Mouse (Mus musculus): ENCODE measurements around the gene 1300017J02Rik. TPM values are rescaled to one million over a fixed set of nuclear protein-coding genes. Genes with fewer than 3 reads are reported as not detected.

Gene 1300017J02Rik
- polyA plus RNA-seq, 1 experiment from 2014 or later, result 1.8 TPM

GRCm38 (mm10) chr9:103252906-103253305 is 52.0 kb downstream of the 1300017J02Rik start:
- Histone ChIP-seq H3K4me1 (no peaks in the 10 kb centered on the region), H3K9me3 (replicated peaks) (no peaks in the 10 kb centered on the region), H3K36me3 (ENCODE audit: poor library complexity, severe bottlenecking) (no peaks in the 10 kb centered on the region), H3K27ac (no peak overlapping the region), H3K4me2 (no peak overlapping the region), H3K27me3 (no peaks in the 10 kb centered on the region), H3K9ac (no peak overlapping the region), H3K4me3 (no peak overlapping the region)
- WGBS, result 77% methylated on average over 5 of the region's 5 CpGs
- no peak for ATAC-seq

- no peaks in the 10 kb centered on the region for H3K27me3 ChIP-seq
- H3K36me3 ChIP-seq (ENCODE audit: poor library complexity, severe bottlenecking), result no peaks in the 10 kb centered on the region
- no peak for ATAC-seq
- no peak overlapping the region for H3K4me3 ChIP-seq
- H3K4me1 ChIP-seq, result no peaks in the 10 kb centered on the region
- no peak overlapping the region for H3K9ac ChIP-seq
- H3K9me3 ChIP-seq (replicated peaks), result no peaks in the 10 kb centered on the region
- H3K4me2 ChIP-seq, result no peak overlapping the region
- 67% methylated on average over 4 of the region's 4 CpGs for WGBS
- no peak overlapping the region for H3K27ac ChIP-seq
Observed at GRCm38 (mm10) chr9:103248618-103249017, 56.3 kb downstream of the 1300017J02Rik start.

GRCm38 (mm10) chr9:103246526-103247168 is 58.2 kb downstream of the 1300017J02Rik start:
- Histone ChIP-seq H3K9me3 (replicated peaks) (no peaks in the 10 kb centered on the region), H3K27ac (no peak overlapping the region), H3K36me3 (ENCODE audit: poor library complexity, severe bottlenecking) (no peaks in the 10 kb centered on the region), H3K4me3 (no peak overlapping the region), H3K9ac (no peak overlapping the region), H3K27me3 (no peaks in the 10 kb centered on the region), H3K4me2 (no peak overlapping the region), H3K4me1 (no peaks in the 10 kb centered on the region)
- WGBS, result 87% methylated on average over 8 of the region's 8 CpGs
- no peak for ATAC-seq

- H3K9ac ChIP-seq, result no peak overlapping the region
- H3K36me3 ChIP-seq (ENCODE audit: poor library complexity, severe bottlenecking), result no peaks in the 10 kb centered on the region
- 93% methylated on average over 4 of the region's 4 CpGs for WGBS
- no peaks in the 10 kb centered on the region for H3K27me3 ChIP-seq
- ATAC-seq, result no peak
- no peaks in the 10 kb centered on the region for H3K9me3 ChIP-seq (replicated peaks)
- no peak overlapping the region for H3K4me3 ChIP-seq
- H3K27ac ChIP-seq, result no peak overlapping the region
- H3K4me2 ChIP-seq, result no peak overlapping the region
- H3K4me1 ChIP-seq, result no peaks in the 10 kb centered on the region
Observed at GRCm38 (mm10) chr9:103243640-103244039, 61.2 kb downstream of the 1300017J02Rik start.

- no peaks in the 10 kb centered on the region for H3K4me1 ChIP-seq
- WGBS, result 86% methylated on average over 2 of the region's 2 CpGs
- no peaks in the 10 kb centered on the region for H3K36me3 ChIP-seq (ENCODE audit: poor library complexity, severe bottlenecking)
- no peak overlapping the region for H3K27ac ChIP-seq
- H3K27me3 ChIP-seq, result no peaks in the 10 kb centered on the region
- no peak for ATAC-seq
- no peak overlapping the region for H3K4me3 ChIP-seq
- H3K9me3 ChIP-seq (replicated peaks), result no peaks in the 10 kb centered on the region
- H3K9ac ChIP-seq, result no peak overlapping the region
- no peak overlapping the region for H3K4me2 ChIP-seq
Observed at GRCm38 (mm10) chr9:103241206-103241605, 63.7 kb downstream of the 1300017J02Rik start.

GRCm38 (mm10) chr9:103239471-103239870 is 65.4 kb downstream of the 1300017J02Rik start:
- H3K4me3 ChIP-seq, result no peak overlapping the region
- no peaks in the 10 kb centered on the region for H3K27me3 ChIP-seq
- H3K36me3 ChIP-seq (ENCODE audit: poor library complexity, severe bottlenecking), result no peaks in the 10 kb centered on the region
- H3K4me1 ChIP-seq, result no peaks in the 10 kb centered on the region
- ATAC-seq, result no peak
- WGBS, result 79% methylated on average over 6 of the region's 6 CpGs
- no peak overlapping the region for H3K9ac ChIP-seq
- no peaks in the 10 kb centered on the region for H3K9me3 ChIP-seq (replicated peaks)
- no peak overlapping the region for H3K4me2 ChIP-seq
- H3K27ac ChIP-seq, result no peak overlapping the region

GRCm38 (mm10) chr9:103234565-103235165 is 70.2 kb downstream of the 1300017J02Rik start:
- no peaks in the 10 kb centered on the region for H3K36me3 ChIP-seq (ENCODE audit: poor library complexity, severe bottlenecking)
- 62% methylated on average over 7 of the region's 7 CpGs for WGBS
- H3K27me3 ChIP-seq, result no peaks in the 10 kb centered on the region
- no peak overlapping the region for H3K9ac ChIP-seq
- no peak overlapping the region for H3K4me3 ChIP-seq
- H3K27ac ChIP-seq, result no peak overlapping the region
- no peak for ATAC-seq
- H3K4me2 ChIP-seq, result no peak overlapping the region
- no peaks in the 10 kb centered on the region for H3K9me3 ChIP-seq (replicated peaks)
- peaks cover 5% of the 10 kb centered on the region; the same call in 1 of the 2 replicates for H3K4me1 ChIP-seq

GRCm38 (mm10) chr9:103234059-103234458 is 70.8 kb downstream of the 1300017J02Rik start:
- ATAC-seq, result no peak
- Histone ChIP-seq H3K27me3 (no peaks in the 10 kb centered on the region), H3K27ac (no peak overlapping the region), H3K9me3 (replicated peaks) (no peaks in the 10 kb centered on the region), H3K4me1 (peaks cover 5% of the 10 kb centered on the region; the same call in 1 of the 2 replicates), H3K36me3 (ENCODE audit: poor library complexity, severe bottlenecking) (no peaks in the 10 kb centered on the region), H3K9ac (no peak overlapping the region), H3K4me2 (no peak overlapping the region), H3K4me3 (no peak overlapping the region)
- 79% methylated on average over 7 of the region's 7 CpGs for WGBS

GRCm38 (mm10) chr9:103233006-103233395 is 71.9 kb downstream of the 1300017J02Rik start:
- Histone ChIP-seq H3K9ac (no peak overlapping the region), H3K4me2 (no peak overlapping the region), H3K27ac (no peak overlapping the region), H3K36me3 (ENCODE audit: poor library complexity, severe bottlenecking) (no peaks in the 10 kb centered on the region), H3K27me3 (no peaks in the 10 kb centered on the region), H3K4me3 (no peak overlapping the region), H3K9me3 (replicated peaks) (no peaks in the 10 kb centered on the region), H3K4me1 (peaks cover 5% of the 10 kb centered on the region; the same call in 1 of the 2 replicates)
- ATAC-seq, result no peak
- 82% methylated on average over 7 of the region's 7 CpGs for WGBS

GRCm38 (mm10) chr9:103232232-103233005 is 72.5 kb downstream of the 1300017J02Rik start:
- ATAC-seq, result no peak
- 89% methylated on average over 7 of the region's 7 CpGs for WGBS
- no peaks in the 10 kb centered on the region for H3K36me3 ChIP-seq (ENCODE audit: poor library complexity, severe bottlenecking)
- H3K4me2 ChIP-seq, result no peak overlapping the region
- H3K9ac ChIP-seq, result no peak overlapping the region
- H3K4me1 ChIP-seq, result peaks cover 5% of the 10 kb centered on the region; the same call in 1 of the 2 replicates
- H3K27me3 ChIP-seq, result no peaks in the 10 kb centered on the region
- H3K4me3 ChIP-seq, result no peak overlapping the region
- H3K27ac ChIP-seq, result no peak overlapping the region
- no peaks in the 10 kb centered on the region for H3K9me3 ChIP-seq (replicated peaks)

- 0 out of 2 replicates have a peak within 1 kb of the TSS, but pooled peaks have one; percentile 20 for H3K27ac ChIP-seq
- H3K4me2 ChIP-seq, result peak within 1 kb of the TSS; percentile 35
- H3K9ac ChIP-seq, result peak within 1 kb of the TSS; percentile 30; the same call in 1 of the 2 replicates
- peak; percentile 70 for ATAC-seq
- no peaks in the 10 kb centered on the region for H3K27me3 ChIP-seq
- peaks cover 5% of the 10 kb centered on the region; the same call in 1 of the 2 replicates for H3K4me1 ChIP-seq
- no peaks in the 10 kb centered on the region for H3K36me3 ChIP-seq (ENCODE audit: poor library complexity, severe bottlenecking)
- 64% methylated on average over 29 of the region's 29 CpGs for WGBS
- H3K4me3 ChIP-seq, result peak within 1 kb of the TSS; percentile 16; the same call in 1 of the 2 replicates
- H3K9me3 ChIP-seq (replicated peaks), result no peaks in the 10 kb centered on the region
Observed at GRCm38 (mm10) chr9:103230151-103230951, 74.5 kb downstream of the 1300017J02Rik start, which contains the start of the genes Gm20425 and Trf. TSS of gene Gm20425 (minus strand) at chr9:103230307. TSS of gene Trf (minus strand) at chr9:103230444.

Measured in forebrain, embryonic 13.5 days (tissue).